Mouse (Mus musculus): ENCODE measurements at regions not wholly inside any gene's neighbourhood (a gene's known extent, or its start where the extent isn't known, plus 50 kb on each side); places are given as distances from the start of the nearest gene placed in this dataset.

DNA sequence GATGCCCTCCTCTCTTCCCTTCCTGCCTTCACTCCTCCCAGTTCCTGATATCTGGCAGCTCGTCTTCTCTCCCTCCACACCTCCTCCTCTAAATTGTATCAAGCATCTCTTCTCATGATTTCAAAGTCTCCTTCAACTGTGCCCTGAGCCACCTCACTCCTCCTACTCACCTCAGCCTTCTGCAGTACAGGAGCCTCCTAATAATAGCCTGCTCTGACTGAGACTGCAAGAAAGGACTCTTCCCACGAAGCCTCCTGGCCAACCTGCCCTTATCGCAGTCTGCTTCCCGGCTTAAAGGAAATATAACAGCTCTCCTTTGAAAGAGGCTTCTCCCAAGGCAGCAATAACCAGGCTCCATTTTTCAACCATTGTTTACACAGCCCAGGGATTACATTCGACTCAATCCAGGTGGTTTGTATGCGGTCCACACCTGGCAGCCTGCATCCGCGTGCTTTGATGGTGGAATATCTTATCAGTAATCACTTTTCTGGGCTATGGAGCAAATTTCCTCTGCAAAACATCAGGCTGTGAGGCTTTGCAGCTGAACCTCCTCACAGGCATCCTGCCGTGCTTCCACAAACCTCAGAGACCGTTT, 254.9 kb upstream of the Cdh5 start:
- H3K4me1 ChIP-seq (ENCODE audit: insufficient read depth, low read length), result no peaks in the 10 kb centered on the region
- no peaks in the 10 kb centered on the region for H3K36me3 ChIP-seq (ENCODE audit: insufficient read depth, low read length)
- no peak for ATAC-seq (ENCODE audit: low FRiP score, low TSS enrichment)
- H3K9ac ChIP-seq (replicated peaks; ENCODE audit: low read length), result no peak overlapping the region
- H3K9me3 ChIP-seq (ENCODE audit: low read length), result no peaks in the 10 kb centered on the region
- H3K27me3 ChIP-seq (ENCODE audit: insufficient read depth, low read length), result no peaks in the 10 kb centered on the region
- whole genome bisulfite sequencing, result 36% methylated on average over 10 of the region's 10 CpGs
- no peak overlapping the region for H3K27ac ChIP-seq (ENCODE audit: low read length)
- H3K4me2 ChIP-seq (replicated peaks; ENCODE audit: low read depth, low read length), result no peak overlapping the region
- H3K4me3 ChIP-seq (ENCODE audit: low read length), result no peak overlapping the region

DNA sequence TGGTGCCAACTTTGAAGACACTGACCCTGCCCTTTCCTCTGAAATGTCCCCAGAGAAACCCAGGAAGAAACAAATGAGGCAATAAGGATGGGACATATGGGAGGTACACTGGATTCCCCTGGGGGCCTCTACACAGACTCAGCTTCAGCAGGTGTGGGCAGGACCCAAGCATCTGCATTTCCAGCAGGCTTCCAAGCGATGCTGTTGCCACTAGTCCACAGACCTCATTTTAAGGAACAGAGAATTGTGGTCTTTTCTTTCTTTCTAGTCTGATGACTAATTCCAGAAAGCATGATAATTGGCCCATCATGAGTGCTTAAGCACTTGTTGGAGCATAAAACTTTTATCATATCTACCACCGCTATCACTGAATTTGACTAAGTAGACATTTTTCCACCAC, 251.6 kb upstream of the Cdh5 start:
- Histone ChIP-seq H3K4me3 (ENCODE audit: low read length) (no peak overlapping the region), H3K27ac (ENCODE audit: low read length) (no peak overlapping the region), H3K27me3 (ENCODE audit: insufficient read depth, low read length) (no peaks in the 10 kb centered on the region), H3K4me2 (replicated peaks; ENCODE audit: low read depth, low read length) (no peak overlapping the region), H3K4me1 (ENCODE audit: insufficient read depth, low read length) (no peaks in the 10 kb centered on the region), H3K36me3 (ENCODE audit: insufficient read depth, low read length) (no peaks in the 10 kb centered on the region), H3K9me3 (ENCODE audit: low read length) (no peaks in the 10 kb centered on the region), H3K9ac (replicated peaks; ENCODE audit: low read length) (no peak overlapping the region)
- 95% methylated on average over 2 of the region's 2 CpGs for WGBS
- ATAC-seq (ENCODE audit: low FRiP score, low TSS enrichment), result no peak

DNA sequence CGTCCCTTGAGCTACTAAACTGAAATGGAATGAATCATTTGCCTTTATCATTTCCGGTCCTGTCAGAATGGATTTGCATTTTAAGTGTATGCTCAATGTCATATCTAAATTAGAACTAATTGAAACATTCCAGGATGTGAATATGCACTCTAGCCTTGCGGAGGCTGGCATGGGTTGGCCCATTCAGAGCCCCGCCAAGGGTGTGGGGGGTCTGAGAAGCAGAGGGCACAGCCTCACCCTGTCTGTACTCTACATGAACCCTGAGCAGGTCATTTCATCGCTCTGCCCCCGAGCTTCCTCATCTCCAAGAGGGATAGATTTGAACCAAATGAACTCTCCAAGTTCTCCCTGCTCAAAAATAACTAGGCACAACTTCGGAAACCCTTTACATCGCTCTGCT, 250.1 kb upstream of the Cdh5 start:
- no peak overlapping the region for H3K4me2 ChIP-seq (replicated peaks; ENCODE audit: low read depth, low read length)
- no peak overlapping the region for H3K9ac ChIP-seq (replicated peaks; ENCODE audit: low read length)
- no peak for ATAC-seq (ENCODE audit: low FRiP score, low TSS enrichment)
- H3K4me3 ChIP-seq (ENCODE audit: low read length), result no peak overlapping the region
- H3K27ac ChIP-seq (ENCODE audit: low read length), result no peak overlapping the region
- H3K36me3 ChIP-seq (ENCODE audit: insufficient read depth, low read length), result no peaks in the 10 kb centered on the region
- WGBS, result 81% methylated on average over 8 of the region's 8 CpGs
- H3K4me1 ChIP-seq (ENCODE audit: insufficient read depth, low read length), result no peaks in the 10 kb centered on the region
- no peaks in the 10 kb centered on the region for H3K27me3 ChIP-seq (ENCODE audit: insufficient read depth, low read length)
- no peaks in the 10 kb centered on the region for H3K9me3 ChIP-seq (ENCODE audit: low read length)

DNA sequence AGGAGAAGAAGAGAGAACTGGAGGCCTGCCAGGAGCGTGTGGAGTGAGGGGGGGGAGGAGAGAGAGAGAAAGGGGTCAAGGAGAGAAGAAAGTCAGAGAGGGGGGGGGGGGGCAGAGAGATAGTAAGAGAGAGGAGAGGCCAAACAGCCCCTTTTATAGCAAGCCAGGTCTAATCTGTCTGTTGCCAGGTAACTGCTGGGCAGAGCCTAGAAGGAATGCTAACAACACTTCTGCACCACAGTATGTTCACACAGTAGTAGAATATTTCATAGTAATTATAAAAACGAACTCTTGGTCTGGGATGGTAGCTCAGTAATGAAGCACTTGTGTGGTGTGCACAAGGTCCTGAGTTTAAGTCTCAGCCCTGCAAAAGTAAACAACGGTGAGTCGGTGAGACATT, 248.4 kb upstream of the Cdh5 start:
- WGBS, result 83% methylated on average over 4 of the region's 4 CpGs
- no peaks in the 10 kb centered on the region for H3K9me3 ChIP-seq (ENCODE audit: low read length)
- H3K27ac ChIP-seq (ENCODE audit: low read length), result no peak overlapping the region
- no peak overlapping the region for H3K9ac ChIP-seq (replicated peaks; ENCODE audit: low read length)
- no peaks in the 10 kb centered on the region for H3K4me1 ChIP-seq (ENCODE audit: insufficient read depth, low read length)
- no peak overlapping the region for H3K4me2 ChIP-seq (replicated peaks; ENCODE audit: low read depth, low read length)
- H3K4me3 ChIP-seq (ENCODE audit: low read length), result no peak overlapping the region
- no peaks in the 10 kb centered on the region for H3K36me3 ChIP-seq (ENCODE audit: insufficient read depth, low read length)
- no peak for ATAC-seq (ENCODE audit: low FRiP score, low TSS enrichment)
- H3K27me3 ChIP-seq (ENCODE audit: insufficient read depth, low read length), result no peaks in the 10 kb centered on the region

DNA sequence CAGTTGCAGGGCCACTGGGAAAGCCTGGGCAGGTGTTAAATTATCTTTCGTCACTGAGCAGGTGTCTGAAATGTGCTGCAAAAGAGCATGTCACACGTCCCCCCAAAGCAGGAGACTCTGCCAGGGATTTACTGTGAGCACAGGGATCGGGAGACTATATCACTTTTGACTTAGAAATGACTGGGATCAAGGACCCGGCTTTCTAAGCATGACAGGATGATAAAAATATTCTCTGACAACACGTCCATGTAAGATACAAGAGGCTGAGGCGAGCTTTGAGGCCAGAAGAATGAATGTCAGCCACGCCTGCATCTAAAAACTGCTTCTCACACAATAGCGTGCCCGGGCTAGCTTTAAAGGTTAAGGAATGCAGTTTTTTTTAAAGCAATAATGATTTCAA, 246.1 kb upstream of the Cdh5 start:
- no peak overlapping the region for H3K27ac ChIP-seq (ENCODE audit: low read length)
- no peak overlapping the region for H3K4me2 ChIP-seq (replicated peaks; ENCODE audit: low read depth, low read length)
- ATAC-seq (ENCODE audit: low FRiP score, low TSS enrichment), result no peak
- no peak overlapping the region for H3K9ac ChIP-seq (replicated peaks; ENCODE audit: low read length)
- no peaks in the 10 kb centered on the region for H3K9me3 ChIP-seq (ENCODE audit: low read length)
- H3K27me3 ChIP-seq (ENCODE audit: insufficient read depth, low read length), result no peaks in the 10 kb centered on the region
- H3K4me3 ChIP-seq (ENCODE audit: low read length), result no peak overlapping the region
- no peaks in the 10 kb centered on the region for H3K36me3 ChIP-seq (ENCODE audit: insufficient read depth, low read length)
- 77% methylated on average over 9 of the region's 9 CpGs for WGBS
- no peaks in the 10 kb centered on the region for H3K4me1 ChIP-seq (ENCODE audit: insufficient read depth, low read length)

DNA sequence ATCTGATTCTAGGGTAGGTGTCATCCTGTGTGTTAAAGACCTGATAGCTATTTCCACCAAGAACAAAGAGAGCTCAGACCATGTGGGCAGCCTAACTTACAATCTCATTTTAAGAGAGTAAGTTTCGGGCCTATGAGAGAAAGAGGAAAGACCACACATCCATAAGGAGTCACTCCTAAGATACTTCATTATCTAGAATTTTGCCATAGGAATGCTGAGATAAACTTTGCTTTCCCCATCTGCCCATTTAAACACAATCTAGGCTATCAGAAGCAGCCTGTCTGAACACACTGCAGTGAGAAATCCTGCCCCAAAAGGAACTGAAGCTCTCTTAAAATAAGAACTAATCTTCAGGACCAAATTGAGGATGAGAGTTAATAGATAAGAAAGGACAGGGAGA, 242.3 kb upstream of the Cdh5 start:
- Histone ChIP-seq H3K36me3 (ENCODE audit: insufficient read depth, low read length) (no peaks in the 10 kb centered on the region), H3K4me3 (ENCODE audit: low read length) (no peak overlapping the region), H3K27ac (ENCODE audit: low read length) (no peak overlapping the region), H3K9me3 (ENCODE audit: low read length) (no peaks in the 10 kb centered on the region), H3K4me2 (replicated peaks; ENCODE audit: low read depth, low read length) (no peak overlapping the region), H3K9ac (replicated peaks; ENCODE audit: low read length) (no peak overlapping the region), H3K27me3 (ENCODE audit: insufficient read depth, low read length) (no peaks in the 10 kb centered on the region), H3K4me1 (ENCODE audit: insufficient read depth, low read length) (no peaks in the 10 kb centered on the region)
- no peak for ATAC-seq (ENCODE audit: low FRiP score, low TSS enrichment)
- WGBS, result 95% methylated on average over 1 of the region's 1 CpGs

GRCm38 (mm10) chr8:103873598-103874502, 227.6 kb upstream of the Cdh5 start:
- Histone ChIP-seq H3K27ac (ENCODE audit: low read length) (no peak overlapping the region), H3K9me3 (ENCODE audit: low read length) (no peaks in the 10 kb centered on the region), H3K4me1 (ENCODE audit: insufficient read depth, low read length) (no peaks in the 10 kb centered on the region), H3K9ac (replicated peaks; ENCODE audit: low read length) (no peak overlapping the region), H3K4me3 (ENCODE audit: low read length) (no peak overlapping the region), H3K27me3 (ENCODE audit: insufficient read depth, low read length) (no peaks in the 10 kb centered on the region), H3K36me3 (ENCODE audit: insufficient read depth, low read length) (no peaks in the 10 kb centered on the region), H3K4me2 (replicated peaks; ENCODE audit: low read depth, low read length) (no peak overlapping the region)
- 39% methylated on average over 7 of the region's 7 CpGs for WGBS
- peak; percentile 33; the same call in 1 of the 2 replicates for ATAC-seq (ENCODE audit: low FRiP score, low TSS enrichment)

GRCm38 (mm10) chr8:103874506-103874905, 226.9 kb upstream of the Cdh5 start:
- H3K9ac ChIP-seq (replicated peaks; ENCODE audit: low read length), result no peak overlapping the region
- H3K27me3 ChIP-seq (ENCODE audit: insufficient read depth, low read length), result no peaks in the 10 kb centered on the region
- H3K4me3 ChIP-seq (ENCODE audit: low read length), result no peak overlapping the region
- WGBS, result 73% methylated on average over 8 of the region's 8 CpGs
- ATAC-seq (ENCODE audit: low FRiP score, low TSS enrichment), result no peak
- H3K36me3 ChIP-seq (ENCODE audit: insufficient read depth, low read length), result no peaks in the 10 kb centered on the region
- H3K27ac ChIP-seq (ENCODE audit: low read length), result no peak overlapping the region
- no peak overlapping the region for H3K4me2 ChIP-seq (replicated peaks; ENCODE audit: low read depth, low read length)
- no peaks in the 10 kb centered on the region for H3K4me1 ChIP-seq (ENCODE audit: insufficient read depth, low read length)
- H3K9me3 ChIP-seq (ENCODE audit: low read length), result no peaks in the 10 kb centered on the region

GRCm38 (mm10) chr8:103879505-103879904, 221.9 kb upstream of the Cdh5 start:
- H3K27ac ChIP-seq (ENCODE audit: low read length), result no peak overlapping the region
- no peaks in the 10 kb centered on the region for H3K4me1 ChIP-seq (ENCODE audit: insufficient read depth, low read length)
- H3K4me3 ChIP-seq (ENCODE audit: low read length), result no peak overlapping the region
- H3K27me3 ChIP-seq (ENCODE audit: insufficient read depth, low read length), result no peaks in the 10 kb centered on the region
- H3K36me3 ChIP-seq (ENCODE audit: insufficient read depth, low read length), result no peaks in the 10 kb centered on the region
- WGBS, result 80% methylated on average over 2 of the region's 2 CpGs
- no peak for ATAC-seq (ENCODE audit: low FRiP score, low TSS enrichment)
- H3K9ac ChIP-seq (replicated peaks; ENCODE audit: low read length), result no peak overlapping the region
- H3K4me2 ChIP-seq (replicated peaks; ENCODE audit: low read depth, low read length), result no peak overlapping the region
- H3K9me3 ChIP-seq (ENCODE audit: low read length), result no peaks in the 10 kb centered on the region

GRCm38 (mm10) chr8:103880431-103881145, 220.8 kb upstream of the Cdh5 start:
- Histone ChIP-seq H3K4me3 (ENCODE audit: low read length) (no peak overlapping the region), H3K9me3 (ENCODE audit: low read length) (no peaks in the 10 kb centered on the region), H3K27me3 (ENCODE audit: insufficient read depth, low read length) (no peaks in the 10 kb centered on the region), H3K9ac (replicated peaks; ENCODE audit: low read length) (no peak overlapping the region), H3K4me1 (ENCODE audit: insufficient read depth, low read length) (no peaks in the 10 kb centered on the region), H3K36me3 (ENCODE audit: insufficient read depth, low read length) (no peaks in the 10 kb centered on the region), H3K27ac (ENCODE audit: low read length) (no peak overlapping the region), H3K4me2 (replicated peaks; ENCODE audit: low read depth, low read length) (no peak overlapping the region)
- no peak for ATAC-seq (ENCODE audit: low FRiP score, low TSS enrichment)
- 75% methylated on average over 14 of the region's 14 CpGs for WGBS
